Mouse (Mus musculus) hindbrain, embryonic 11.5 days (tissue): ENCODE data around the gene Nudt6. TPM values are rescaled to one million over a fixed set of nuclear protein-coding genes. Genes with fewer than 3 reads are reported as not detected.

Experiments
- ATAC-seq: fragments of 200-750 bp; cut with Nextera tagmentation; 2 replicates; pipeline ENCODE4 v1.8.0; 2017; ENCODE audit warnings: mild to moderate bottlenecking, moderate TSS enrichment, moderate library complexity; ENCODE audit not compliant: low FRiP score
- DNase-seq: peaks from one replicate; pipeline ENCODE4 v3.0.0-alpha.2; 2015; ENCODE audit warnings: low spot score
- H3K27ac ChIP-seq: fragments of 300-500 bp; sonication (generic); 2 replicates; pipeline ENCODE4 v1.5.1; 2014; ENCODE audit warnings: mild to moderate bottlenecking, low read depth, low read length
- H3K27me3 ChIP-seq: fragments of 300-500 bp; sonication (generic); 2 replicates; pipeline ENCODE4 v1.6.1; 2014; ENCODE audit warnings: mild to moderate bottlenecking, low read length, moderate library complexity, mixed read lengths; ENCODE audit not compliant: control insufficient read depth, insufficient read depth
- H3K36me3 ChIP-seq: fragments of 300-500 bp; sonication (generic); 2 replicates; pipeline ENCODE4 v1.6.1; 2014; ENCODE audit warnings: mild to moderate bottlenecking, low read length, moderate library complexity, mixed read lengths; ENCODE audit not compliant: control insufficient read depth, insufficient read depth
- H3K4me1 ChIP-seq: fragments of 300-500 bp; sonication (generic); replicated peaks from 2 replicates; pipeline ENCODE4 v1.6.1; 2014; ENCODE audit warnings: low read length, mixed read lengths; ENCODE audit not compliant: control insufficient read depth, insufficient read depth
- H3K4me2 ChIP-seq: fragments of 300-500 bp; sonication (generic); replicated peaks from 2 replicates; pipeline ENCODE4 v1.6.1; 2014; ENCODE audit warnings: mild to moderate bottlenecking, low read depth, low read length
- H3K4me3 ChIP-seq: fragments of 300-500 bp; sonication (generic); 2 replicates; pipeline ENCODE4 v1.5.1; 2014; ENCODE audit warnings: low read depth, low read length
- H3K9ac ChIP-seq: fragments of 300-500 bp; sonication (generic); 2 replicates; pipeline ENCODE4 v1.6.1; 2014; ENCODE audit warnings: low read depth, low read length
- H3K9me3 ChIP-seq: fragments of 300-500 bp; sonication (generic); 2 replicates; pipeline ENCODE4 v1.6.1; 2016; ENCODE audit warnings: low read length; ENCODE audit not compliant: control insufficient read depth
- WGBS: fragments of 180-500 bp; shearing (Covaris S2); extraction: QIAGEN DNeasy Blood & Tissue Kit; methylation state at CpG from one replicate; pipeline ENCODE4 v1.1.7; 2014; 5-methylcytosine and 5-hydroxymethylcytosine counted together
- polyA plus RNA-seq: library from polyadenylated mRNA; unstranded; fragments of >200 nt; fragmentation: Nextera tagmentation; extraction: Ambion mirVana; gene quantifications from 2 replicates; pipeline ENCODE4 v1.2.1, GENCODE M21; 2014

Gene Nudt6
- polyA plus RNA-seq = 4.1 and 4.8 TPM in 2 replicates

- Histone ChIP-seq H3K4me2 (peak within 1 kb of the TSS; percentile 81), H3K9ac (peak within 1 kb of the TSS; percentile 77), H3K27ac (peak within 1 kb of the TSS; percentile 76), H3K4me3 (peak within 1 kb of the TSS; percentile 90), H3K27me3 (no peaks in the 10 kb centered on the region), H3K9me3 (no peaks in the 10 kb centered on the region), H3K36me3 (no peaks in the 10 kb centered on the region), H3K4me1 (0 out of 2 replicates have a peak, but pooled peaks cover 4% of the 10 kb centered on the region)
- DNase-seq (peak; percentile 97), ATAC-seq (peak; percentile 90)
- WGBS = under 1% methylated on average over 50 of the region's 50 CpGs
Observed at GRCm38 (mm10) chr3:37420072-37420471, at the start of gene Nudt6. Gene Nudt6 (minus strand): TSS chr3:37420211.

- no peak overlapping the region for H3K4me3 ChIP-seq
- 83% methylated on average over 4 of the region's 4 CpGs for WGBS
- H3K9me3 ChIP-seq = no peaks in the 10 kb centered on the region
- DNase-seq = no peak
- no peak overlapping the region for H3K4me2 ChIP-seq
- ATAC-seq = no peak
- H3K27ac ChIP-seq = no peak overlapping the region
- H3K27me3 ChIP-seq = no peaks in the 10 kb centered on the region
- no peaks in the 10 kb centered on the region for H3K4me1 ChIP-seq
- no peak overlapping the region for H3K9ac ChIP-seq
- no peaks in the 10 kb centered on the region for H3K36me3 ChIP-seq
Observed at GRCm38 (mm10) chr3:37469353-37469752, 49.3 kb upstream of the Nudt6 start.

GRCm38 (mm10) chr3:37468170-37468569, 48.2 kb upstream of the Nudt6 start:
- ATAC-seq = no peak
- H3K4me2 ChIP-seq = no peak overlapping the region
- H3K27ac ChIP-seq = no peak overlapping the region
- no peak for DNase-seq
- H3K4me1 ChIP-seq = no peaks in the 10 kb centered on the region
- no peak overlapping the region for H3K4me3 ChIP-seq
- no peaks in the 10 kb centered on the region for H3K27me3 ChIP-seq
- 90% methylated on average over 2 of the region's 2 CpGs for WGBS
- H3K9me3 ChIP-seq = no peaks in the 10 kb centered on the region
- no peak overlapping the region for H3K9ac ChIP-seq
- H3K36me3 ChIP-seq = no peaks in the 10 kb centered on the region

- H3K4me2 ChIP-seq = no peak overlapping the region
- H3K4me3 ChIP-seq = no peak overlapping the region
- DNase-seq (no peak), ATAC-seq (no peak)
- no peak overlapping the region for H3K9ac ChIP-seq
- no peaks in the 10 kb centered on the region for H3K27me3 ChIP-seq
- no peak overlapping the region for H3K27ac ChIP-seq
- 85% methylated on average over 1 of the region's 1 CpGs for WGBS
- no peaks in the 10 kb centered on the region for H3K36me3 ChIP-seq
- no peaks in the 10 kb centered on the region for H3K4me1 ChIP-seq
- no peaks in the 10 kb centered on the region for H3K9me3 ChIP-seq
Observed at GRCm38 (mm10) chr3:37455992-37456391, 36.0 kb upstream of the Nudt6 start.

- H3K27ac ChIP-seq = no peak overlapping the region
- H3K9me3 ChIP-seq = no peaks in the 10 kb centered on the region
- no peak overlapping the region for H3K9ac ChIP-seq
- ATAC-seq (no peak), DNase-seq (no peak)
- H3K4me2 ChIP-seq = no peak overlapping the region
- no peak overlapping the region for H3K4me3 ChIP-seq
- 96% methylated on average over 2 of the region's 2 CpGs for WGBS
- no peaks in the 10 kb centered on the region for H3K27me3 ChIP-seq
- H3K36me3 ChIP-seq = no peaks in the 10 kb centered on the region
- H3K4me1 ChIP-seq = no peaks in the 10 kb centered on the region
Observed at GRCm38 (mm10) chr3:37443409-37443808, 23.4 kb upstream of the Nudt6 start.

- no peaks in the 10 kb centered on the region for H3K27me3 ChIP-seq
- H3K27ac ChIP-seq = no peak overlapping the region
- no peak overlapping the region for H3K9ac ChIP-seq
- DNase-seq (no peak), ATAC-seq (no peak)
- no peaks in the 10 kb centered on the region for H3K9me3 ChIP-seq
- 95% methylated on average over 1 of the region's 1 CpGs for WGBS
- H3K36me3 ChIP-seq = no peaks in the 10 kb centered on the region
- no peak overlapping the region for H3K4me3 ChIP-seq
- no peak overlapping the region for H3K4me2 ChIP-seq
- no peaks in the 10 kb centered on the region for H3K4me1 ChIP-seq
Observed at GRCm38 (mm10) chr3:37439770-37440169, 19.8 kb upstream of the Nudt6 start.

- H3K4me1 ChIP-seq = no peaks in the 10 kb centered on the region
- no peak overlapping the region for H3K4me2 ChIP-seq
- H3K4me3 ChIP-seq = no peak overlapping the region
- DNase-seq (no peak), ATAC-seq (no peak)
- H3K9ac ChIP-seq = no peak overlapping the region
- no peak overlapping the region for H3K27ac ChIP-seq
- no peaks in the 10 kb centered on the region for H3K27me3 ChIP-seq
- no peaks in the 10 kb centered on the region for H3K9me3 ChIP-seq
- no peaks in the 10 kb centered on the region for H3K36me3 ChIP-seq
Observed at GRCm38 (mm10) chr3:37430359-37430758, 10.3 kb upstream of the Nudt6 start.

GRCm38 (mm10) chr3:37426069-37426468, 6.1 kb upstream of the Nudt6 start:
- Histone ChIP-seq H3K36me3 (no peaks in the 10 kb centered on the region), H3K4me3 (no peak overlapping the region), H3K4me1 (0 out of 2 replicates have a peak, but pooled peaks cover 4% of the 10 kb centered on the region), H3K9ac (no peak overlapping the region), H3K27ac (no peak overlapping the region), H3K27me3 (no peaks in the 10 kb centered on the region), H3K9me3 (no peaks in the 10 kb centered on the region), H3K4me2 (no peak overlapping the region)
- 96% methylated on average over 3 of the region's 3 CpGs for WGBS
- no peak for ATAC-seq
- DNase-seq = no peak

- H3K27me3 ChIP-seq = no peaks in the 10 kb centered on the region
- H3K4me2 ChIP-seq = peak overlapping the region; percentile 68
- H3K9ac ChIP-seq = peak overlapping the region; percentile 70
- no peaks in the 10 kb centered on the region for H3K9me3 ChIP-seq
- 0 out of 2 replicates have a peak, but pooled peaks cover 4% of the 10 kb centered on the region for H3K4me1 ChIP-seq
- H3K4me3 ChIP-seq = peak overlapping the region; percentile 90
- H3K27ac ChIP-seq = no peak overlapping the region
- 17% methylated on average over 3 of the region's 3 CpGs for WGBS
- no peaks in the 10 kb centered on the region for H3K36me3 ChIP-seq
- DNase-seq (peak; percentile 6), ATAC-seq (no peak)
Observed at GRCm38 (mm10) chr3:37421179-37421578, 1.2 kb upstream of the Nudt6 start.
